Mouse (Mus musculus) spleen, adult 18-20 months (tissue): ENCODE results near the gene Gm21983.

Experiments
- DNase-seq, 2 experiments: peaks; one replicate each; pipeline ENCODE4 v3.0.0; 2022; ENCODE audit warnings: mixed read lengths in 2 of 2

The Gm21983 gene

DNA sequence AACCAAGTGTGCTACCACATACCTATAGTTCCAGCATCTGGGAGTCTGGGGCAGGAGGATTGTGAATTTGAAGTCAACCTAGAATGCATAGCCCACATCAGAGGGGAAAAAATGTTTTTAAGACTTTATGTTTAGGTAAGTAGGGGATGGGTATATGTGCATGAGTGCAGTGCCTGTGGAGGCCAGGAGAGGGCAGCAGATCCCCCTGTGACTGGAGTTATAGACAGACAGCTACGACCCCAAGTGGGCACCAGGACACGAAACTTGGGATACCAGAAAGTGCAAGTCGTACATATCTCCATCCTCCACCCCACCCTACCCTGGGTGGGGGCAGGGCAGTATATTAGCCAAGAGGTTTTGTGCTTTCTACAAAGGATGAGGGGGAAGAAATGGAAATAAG lies 4.1 kb upstream of the Gm21983 start:
- DNase-seq: peak in 1 of 2 experiments; percentile 41

GRCm38 (mm10) chr7:27182498-27182897 lies 1.6 kb upstream of the Gm21983 start:
- no peak for DNase-seq

- DNase-seq: no peak
Observed at GRCm38 (mm10) chr7:27180036-27180435, 850 bp downstream of the Gm21983 start.

DNA sequence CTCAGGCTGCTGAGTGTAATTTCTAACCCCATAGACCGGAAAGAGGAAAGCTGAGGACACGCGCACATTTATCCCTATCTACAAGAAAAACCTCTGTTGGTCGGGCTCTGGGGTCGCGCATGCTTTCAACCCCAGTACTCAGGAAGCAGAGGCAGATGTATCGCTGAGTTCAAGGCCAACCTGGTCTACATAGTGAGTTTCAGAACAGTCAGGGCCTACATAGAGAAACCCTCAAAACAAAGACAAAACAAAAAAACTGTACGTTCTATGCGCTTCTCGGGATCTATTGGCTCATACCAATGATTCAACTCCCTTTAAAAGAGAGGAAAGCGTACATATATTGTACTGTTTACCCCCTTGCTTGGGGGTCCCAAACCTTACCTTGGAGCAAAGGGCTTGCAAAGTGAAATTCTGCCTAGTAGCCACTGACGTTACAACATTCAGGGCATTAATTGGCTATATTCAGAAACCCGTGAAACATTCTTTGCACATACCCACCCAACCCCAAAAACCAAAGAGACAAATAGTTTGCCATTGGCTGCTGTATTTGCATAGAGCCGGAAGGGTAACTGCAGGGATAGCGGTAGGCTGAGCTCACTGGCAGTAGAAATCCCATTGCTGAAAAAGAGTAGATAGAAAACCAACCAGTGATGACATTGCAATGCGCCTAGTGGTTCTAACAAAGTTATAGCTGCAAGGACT lies 1.5 kb downstream of the Gm21983 start:
- no peak for DNase-seq

DNA sequence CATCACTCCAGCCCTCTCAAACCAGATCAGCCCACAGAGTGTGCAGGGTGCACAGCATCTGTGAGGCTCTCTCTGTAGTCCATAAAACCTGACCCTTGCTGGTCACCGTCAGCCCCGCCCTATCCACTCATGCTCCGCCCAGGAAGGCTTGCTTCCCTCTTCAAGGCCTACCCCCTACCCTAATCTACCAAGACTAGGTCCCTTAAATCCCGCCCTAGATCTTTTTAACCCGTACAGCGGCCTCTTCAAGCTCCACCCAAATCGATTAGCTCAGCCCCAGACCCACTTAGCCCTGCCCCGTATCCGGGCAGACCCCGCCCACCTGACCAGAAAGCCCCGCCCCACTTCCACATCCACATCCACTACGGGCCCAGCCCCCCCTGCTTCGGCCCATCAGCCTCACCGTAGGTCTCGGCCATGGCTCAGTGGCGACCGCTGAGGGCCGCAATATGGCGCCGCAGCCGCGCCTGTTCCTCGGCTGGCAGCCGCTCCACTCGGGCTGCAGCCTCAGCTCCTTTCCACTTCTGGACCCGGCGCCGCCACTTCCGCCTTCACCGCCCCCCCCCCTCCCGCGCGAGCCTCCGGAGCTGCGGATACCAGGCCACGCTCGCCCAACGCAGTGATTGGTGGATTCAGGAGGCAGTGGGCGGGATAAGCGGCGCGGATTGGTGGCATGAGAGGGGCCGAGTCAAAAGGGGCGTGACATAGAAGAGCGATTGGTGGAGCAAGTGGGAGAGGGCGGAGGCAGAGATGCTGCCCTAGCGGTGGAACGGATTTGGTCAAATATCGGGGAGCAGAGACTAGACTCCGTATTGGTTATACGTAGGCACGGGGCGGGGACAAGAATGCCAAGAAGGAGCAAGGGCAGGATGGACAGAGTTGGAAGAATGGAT lies 2.3 kb downstream of the Gm21983 start, which contains the start of gene Rab4b:
Gene Rab4b, minus strand, starts transcription at position 573 of the 893 bp plus-strand sequence.
- peak; percentile 96 to 99 for DNase-seq

GRCm38 (mm10) chr7:27177942-27178323 lies 3.0 kb downstream of the Gm21983 start:
- no peak for DNase-seq

GRCm38 (mm10) chr7:27174896-27175295 lies 6.0 kb downstream of the Gm21983 start:
- no peak for DNase-seq

- no peak for DNase-seq
Observed at GRCm38 (mm10) chr7:27174496-27174895, 6.4 kb downstream of the Gm21983 start.

GRCm38 (mm10) chr7:27170981-27171380 lies 9.9 kb downstream of the Gm21983 start:
- no peak for DNase-seq

GRCm38 (mm10) chr7:27168371-27168770 lies 12.5 kb downstream of the Gm21983 start:
- no peak for DNase-seq

- no peak for DNase-seq
Observed at GRCm38 (mm10) chr7:27167475-27168094, 13.3 kb downstream of the Gm21983 start.

GRCm38 (mm10) chr7:27166614-27167474 lies 14.0 kb downstream of the Gm21983 start, which contains the start of gene Egln2:
Egln2 (minus strand) TSS chr7:27166802.
- DNase-seq: peak; percentile 93 to 94

- peak; percentile 84 to 87 for DNase-seq
Observed at GRCm38 (mm10) chr7:27166229-27166613, 14.7 kb downstream of the Gm21983 start.

GRCm38 (mm10) chr7:27165696-27166095 lies 15.2 kb downstream of the Gm21983 start:
- DNase-seq: no peak

DNA sequence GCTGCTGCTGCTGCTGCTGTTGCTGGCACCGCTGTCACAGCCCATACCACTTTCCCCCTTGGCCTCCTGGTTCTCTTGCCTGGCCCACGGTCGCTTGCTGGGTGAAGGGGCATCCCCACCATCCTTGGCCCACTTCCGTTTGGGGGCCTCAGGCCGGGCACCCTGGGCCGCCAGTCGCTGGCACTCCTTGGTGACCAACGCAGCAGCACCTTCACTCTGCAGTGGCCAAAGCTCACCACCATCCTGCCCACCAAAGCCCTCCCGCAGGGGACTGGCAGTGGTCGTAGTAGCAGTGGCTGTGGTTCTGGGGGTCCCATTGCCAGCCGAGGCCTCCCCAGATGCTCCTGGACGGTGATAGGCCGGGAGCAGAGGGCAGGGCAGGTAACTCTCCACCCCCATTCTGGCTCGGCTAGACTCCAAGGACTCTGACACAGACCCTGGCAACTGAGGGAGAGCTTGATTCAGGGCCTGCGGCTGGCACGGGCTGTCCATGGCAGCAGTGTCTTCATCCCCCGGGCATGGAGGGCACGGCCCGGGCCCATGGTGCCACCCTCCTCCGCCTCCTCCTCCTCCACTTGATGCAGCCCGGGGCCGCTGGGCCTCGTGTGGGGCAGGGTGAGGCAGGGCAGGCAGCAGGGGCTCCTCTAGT lies 15.8 kb downstream of the Gm21983 start:
- peak in 1 of 2 experiments; percentile 33 for DNase-seq

DNA sequence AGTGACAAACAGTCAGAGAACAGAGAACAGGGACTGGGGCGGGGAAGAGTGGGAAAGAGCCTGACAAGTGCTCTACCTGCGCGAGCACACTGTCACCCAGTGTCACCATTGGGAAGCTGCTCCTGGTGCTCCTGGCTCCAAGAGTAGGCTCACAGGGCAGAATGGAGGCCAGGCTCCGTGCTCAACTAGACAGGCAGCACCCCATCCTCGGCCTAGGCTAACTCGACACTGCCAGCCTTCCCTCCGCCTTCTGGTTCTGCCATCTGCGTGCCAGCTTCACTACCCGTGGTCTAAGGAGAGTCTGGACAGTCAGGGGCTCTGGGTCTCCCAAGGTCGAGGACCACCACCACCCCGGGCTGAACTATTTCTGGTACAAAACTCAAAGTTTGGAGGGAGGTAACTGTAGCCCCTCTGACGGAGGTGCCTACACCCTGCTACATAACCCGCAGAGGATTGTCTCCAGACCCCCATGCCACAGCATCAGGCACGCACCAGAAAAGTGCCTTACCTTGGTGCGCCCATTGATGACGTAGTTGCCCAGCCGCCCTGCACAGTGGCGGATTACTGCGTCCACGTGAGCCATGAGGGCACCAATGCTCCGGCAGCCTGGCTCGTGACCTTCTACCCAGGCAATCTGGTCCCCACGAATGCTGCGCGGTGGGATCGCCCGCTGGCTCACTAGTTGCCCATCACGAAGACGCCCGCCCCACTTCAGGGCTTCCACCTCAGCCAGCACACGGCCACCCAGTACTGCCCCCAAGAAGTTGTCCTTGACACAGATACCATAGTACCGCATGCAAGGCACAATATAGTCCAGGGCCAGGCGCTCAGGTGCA lies 16.6 kb downstream of the Gm21983 start:
- DNase-seq: no peak

- DNase-seq: no peak
Observed at GRCm38 (mm10) chr7:27163450-27163805, 17.5 kb downstream of the Gm21983 start.

DNA sequence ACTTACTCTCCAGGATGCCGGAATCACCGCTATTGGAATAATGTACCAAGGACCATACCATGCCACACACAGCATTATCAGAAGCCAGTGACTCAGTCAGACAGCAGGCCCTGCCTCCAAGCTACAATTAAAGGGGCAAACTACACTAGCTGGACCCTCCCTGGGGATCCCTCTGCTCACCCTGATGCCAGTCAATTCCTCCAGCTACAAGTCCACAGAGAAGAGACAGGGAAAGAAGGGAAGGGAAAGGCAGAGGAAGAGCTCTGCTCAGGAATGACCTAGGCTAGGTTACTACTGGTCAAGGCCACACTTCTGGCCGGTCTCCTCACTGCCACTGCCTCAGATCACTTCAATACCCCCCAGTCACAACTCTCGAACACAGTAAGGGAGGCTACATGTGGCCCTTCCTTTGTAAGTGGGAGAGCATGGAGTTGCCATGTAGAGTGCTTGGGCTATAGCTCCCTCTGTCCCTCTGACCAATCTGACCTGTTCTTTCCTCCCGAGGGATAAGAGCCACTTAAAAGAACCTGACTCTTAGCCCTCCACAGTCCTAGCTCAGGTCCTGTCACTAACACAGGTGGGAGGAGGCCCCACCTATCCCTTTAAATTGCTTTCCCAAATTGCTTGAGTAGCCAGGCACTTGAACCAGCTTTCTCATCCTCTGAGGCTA lies 18.0 kb downstream of the Gm21983 start:
- no peak for DNase-seq

GRCm38 (mm10) chr7:27161744-27162143 lies 19.1 kb downstream of the Gm21983 start:
- no peak for DNase-seq

DNA sequence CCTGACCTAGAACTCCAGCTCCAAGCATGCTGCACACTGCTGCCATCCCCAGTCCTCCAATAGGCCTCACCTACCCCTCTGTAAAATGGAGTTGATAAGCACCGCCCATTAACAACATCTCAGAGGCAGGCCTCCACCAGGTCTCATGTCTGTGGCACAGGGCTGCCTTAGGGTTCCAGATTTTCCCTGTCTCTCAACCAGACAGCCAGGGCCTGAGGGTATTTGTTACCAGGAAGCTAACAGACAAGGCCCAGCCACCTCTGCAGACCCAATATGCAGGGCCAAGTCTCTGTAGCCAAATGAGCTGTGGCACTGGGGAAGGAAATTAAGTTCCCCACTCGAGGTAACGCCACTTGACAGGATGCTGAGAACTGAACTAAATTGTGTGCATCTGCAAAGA lies 20.0 kb downstream of the Gm21983 start:
- no peak for DNase-seq
